Mouse (Mus musculus): ENCODE data around the gene Slc22a15.

Gene Slc22a15

DNA sequence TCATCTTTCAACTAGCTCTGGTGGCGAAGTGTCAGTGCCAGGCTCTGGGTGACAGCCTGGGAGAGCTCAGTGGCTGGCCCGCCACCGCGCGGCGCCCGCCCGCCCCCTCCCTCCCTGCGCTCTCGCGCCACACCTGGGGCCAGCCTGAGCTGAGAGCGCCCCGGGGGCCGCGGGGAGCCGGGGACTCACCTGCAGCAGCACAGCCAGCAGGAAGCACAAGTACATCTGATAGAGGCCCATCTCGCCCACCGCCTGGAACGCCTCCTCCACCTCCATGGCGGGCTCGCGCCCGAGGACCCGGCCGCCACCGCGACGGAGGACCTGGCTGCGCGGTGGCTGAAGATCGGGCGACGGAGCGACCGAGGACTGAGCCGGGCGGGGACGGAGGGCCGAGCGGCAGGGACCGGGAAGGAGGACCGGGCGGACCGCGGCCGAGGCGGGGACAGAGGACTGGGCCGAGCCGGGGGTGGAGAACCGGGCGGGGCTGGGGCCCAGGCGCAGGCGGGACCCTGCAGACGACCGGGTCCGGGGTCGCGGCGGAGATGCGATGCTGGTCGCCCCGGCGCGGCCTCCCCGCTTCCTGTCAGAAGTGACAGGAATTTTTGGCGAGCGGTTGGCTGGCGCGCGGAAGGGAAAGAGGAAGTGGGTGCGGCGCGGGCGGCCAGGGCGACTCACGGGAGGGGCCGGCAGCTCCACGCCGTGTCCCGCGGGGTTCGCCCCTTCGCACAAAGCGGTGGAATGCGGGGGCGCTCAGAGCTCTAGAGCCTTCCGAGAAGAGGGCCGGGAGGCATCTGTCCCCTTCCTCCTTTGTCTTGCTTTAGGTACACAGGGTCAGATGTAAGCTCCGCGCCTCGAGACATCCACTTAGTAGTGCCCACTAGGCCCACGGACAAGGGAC is at the start of gene Slc22a15:
Gene Slc22a15, minus strand, starts transcription at position 611 of the 898 bp plus-strand sequence.
- DNase-seq (ENCODE audit: low spot score in 2 of 2), result peak; percentile 75 to 79

DNA sequence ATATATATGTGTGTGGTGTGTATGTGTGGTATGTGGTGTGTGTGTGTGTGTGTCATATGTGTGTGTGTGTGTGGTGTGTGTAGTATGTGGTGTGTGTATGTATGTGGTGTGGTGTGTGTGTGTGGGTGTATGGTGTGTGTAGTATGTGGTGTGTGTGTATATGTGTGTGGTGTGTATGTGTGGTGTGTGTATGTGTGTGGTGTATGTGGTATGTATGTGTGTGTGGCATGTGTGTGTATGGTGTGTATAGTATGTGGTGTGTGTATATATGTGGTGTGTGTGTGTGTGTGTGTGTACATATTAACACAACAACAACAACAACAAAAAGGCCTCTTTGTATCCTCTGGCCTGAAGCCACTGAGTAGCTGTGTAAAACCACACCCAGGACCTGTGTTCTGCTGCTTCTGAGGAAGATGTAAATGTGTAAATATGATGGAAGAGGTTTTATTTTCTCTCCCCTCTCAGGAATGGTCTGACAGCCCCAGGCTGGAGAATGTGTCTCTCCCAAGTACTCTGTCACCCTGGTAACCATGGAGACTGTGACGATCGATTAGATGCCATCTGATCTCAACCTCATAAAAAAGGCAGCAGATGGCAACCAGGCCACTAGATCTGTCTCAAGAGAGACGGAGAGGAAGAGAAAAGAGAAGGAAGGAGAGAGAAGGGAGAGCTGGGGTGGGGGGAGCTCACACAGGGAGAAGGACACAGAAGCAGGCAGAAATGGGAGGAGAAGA is 42.7 kb upstream of the Slc22a15 start:
- DNase-seq (ENCODE audit: low spot score in 2 of 2), result no peak

DNA sequence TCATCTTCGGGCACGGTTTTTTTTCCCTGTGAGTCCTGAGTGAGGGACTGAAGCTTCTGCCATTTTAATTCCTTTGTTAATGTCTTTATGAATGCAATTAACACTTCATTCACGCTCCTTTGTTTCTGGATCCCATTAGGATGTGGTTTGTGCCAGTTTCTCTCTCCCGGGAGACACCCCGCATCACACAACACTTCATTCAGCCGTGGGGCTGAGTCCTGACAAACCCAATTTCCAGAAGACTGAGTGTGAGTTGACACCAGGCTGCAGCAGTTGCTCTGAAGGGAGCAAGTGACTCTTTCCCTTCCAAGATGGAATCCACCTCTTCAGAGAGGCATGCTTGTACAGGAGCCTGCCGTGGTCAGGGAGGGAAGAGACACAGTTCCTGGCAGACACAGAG is 40.1 kb upstream of the Slc22a15 start:
- DNase-seq (ENCODE audit: low spot score in 2 of 2), result no peak

GRCm38 (mm10) chr3:101963501-101963900 is 39.2 kb upstream of the Slc22a15 start:
- DNase-seq (ENCODE audit: low spot score in 2 of 2), result no peak

DNA sequence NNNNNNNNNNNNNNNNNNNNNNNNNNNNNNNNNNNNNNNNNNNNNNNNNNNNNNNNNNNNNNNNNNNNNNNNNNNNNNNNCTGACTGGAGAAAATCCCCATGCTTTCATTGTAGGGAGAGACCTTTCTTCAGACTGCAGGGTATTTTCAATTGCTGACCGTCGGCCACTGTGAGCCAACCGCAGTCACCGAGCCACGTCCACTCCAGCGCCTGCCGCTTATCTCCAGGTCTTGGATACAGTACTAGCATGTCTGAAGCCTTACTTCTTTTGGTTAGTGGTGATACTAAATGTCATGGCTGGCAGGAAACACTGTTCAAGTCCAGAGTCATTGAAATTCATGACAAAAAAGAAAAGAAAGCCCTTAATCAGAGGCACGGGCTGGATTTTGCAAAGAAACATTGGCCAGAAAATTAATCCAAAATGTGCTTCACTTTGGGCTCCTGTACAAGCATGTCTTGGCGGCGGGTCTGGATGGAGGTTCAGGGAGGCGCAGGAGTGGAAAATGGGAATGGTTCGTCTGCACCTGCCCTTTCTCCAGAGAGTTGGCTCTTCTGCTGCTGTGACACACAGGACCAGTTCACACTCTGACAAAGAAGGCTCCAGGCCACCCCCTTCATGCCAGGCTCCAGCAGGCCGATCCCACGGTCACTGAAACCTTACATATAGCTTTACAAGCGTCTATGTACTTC is 37.0 kb upstream of the Slc22a15 start:
- no peak for DNase-seq (ENCODE audit: low spot score in 2 of 2)

GRCm38 (mm10) chr3:101958047-101958446 is 33.8 kb upstream of the Slc22a15 start:
- DNase-seq (ENCODE audit: low spot score in 2 of 2), result no peak

DNA sequence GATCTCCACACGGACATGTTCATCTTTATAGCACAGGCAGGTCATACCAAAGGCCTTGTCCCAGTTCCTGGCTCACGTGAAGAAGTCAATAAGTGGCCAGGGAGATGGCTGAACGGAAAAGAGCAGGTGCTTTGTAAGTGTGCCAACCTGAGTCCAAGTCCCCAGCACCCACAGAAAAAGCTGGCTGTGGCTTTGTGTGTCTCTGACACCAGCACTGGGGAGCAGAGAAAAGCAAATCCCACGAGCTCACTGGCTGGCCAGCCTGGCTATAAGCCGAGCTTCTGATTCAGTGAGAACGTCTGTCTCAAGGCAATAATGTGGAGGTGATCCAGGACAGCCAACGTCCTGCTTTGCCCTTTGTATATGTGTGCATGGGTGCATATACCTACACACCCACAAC is 29.3 kb upstream of the Slc22a15 start:
- no peak for DNase-seq (ENCODE audit: low spot score in 2 of 2)

GRCm38 (mm10) chr3:101952577-101952976 is 28.3 kb upstream of the Slc22a15 start:
- DNase-seq (ENCODE audit: low spot score in 2 of 2), result no peak

- DNase-seq (ENCODE audit: low spot score in 2 of 2), result peak in 1 of 2 experiments; percentile 9
These were observed 24.3 kb upstream of the Slc22a15 start for GRCm38 (mm10) chr3:101948572-101948971.

GRCm38 (mm10) chr3:101947250-101947649 is 23.0 kb upstream of the Slc22a15 start:
- DNase-seq (ENCODE audit: low spot score in 2 of 2), result no peak

DNA sequence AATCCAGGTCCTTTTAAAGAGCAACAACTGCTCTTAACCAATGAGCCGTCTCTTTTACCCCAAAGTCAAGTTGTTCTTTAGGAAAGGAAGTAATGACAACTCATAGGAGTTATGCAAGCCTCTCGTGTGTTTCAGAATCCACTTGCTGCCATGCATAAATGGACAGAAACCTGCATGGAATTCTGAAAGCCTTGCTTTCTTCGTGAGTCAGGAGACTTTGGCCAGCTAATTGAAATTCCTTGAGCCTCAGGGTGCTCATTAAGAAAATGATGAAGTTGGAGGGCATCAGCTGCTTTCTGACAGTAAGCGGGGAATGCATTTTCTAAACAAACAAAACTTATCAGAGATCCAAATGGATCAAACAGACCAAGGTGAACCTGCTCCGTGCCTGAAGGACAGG is 21.0 kb upstream of the Slc22a15 start:
- DNase-seq (ENCODE audit: low spot score in 2 of 2), result no peak

DNA sequence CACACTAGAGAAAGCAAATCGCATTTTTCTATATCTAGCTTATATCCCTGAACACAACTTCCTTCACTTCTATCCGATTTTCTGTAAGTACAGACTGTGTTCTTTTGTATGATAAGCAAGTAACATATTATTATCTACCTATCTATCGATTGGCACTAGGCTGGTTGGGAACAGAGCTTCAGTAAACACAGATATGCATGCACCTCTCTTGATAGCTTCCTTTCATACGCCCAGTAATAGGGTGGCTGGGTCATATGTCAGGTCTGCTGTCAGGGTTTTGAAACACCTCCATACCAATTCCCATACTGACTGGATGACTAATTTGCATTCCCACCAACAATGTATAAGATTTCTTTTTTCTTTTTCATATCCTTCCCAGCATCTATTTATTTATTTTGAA is 16.2 kb upstream of the Slc22a15 start:
- no peak for DNase-seq (ENCODE audit: low spot score in 2 of 2)

- no peak for DNase-seq (ENCODE audit: low spot score in 2 of 2)
These were observed 15.6 kb upstream of the Slc22a15 start for GRCm38 (mm10) chr3:101939865-101940264.

DNA sequence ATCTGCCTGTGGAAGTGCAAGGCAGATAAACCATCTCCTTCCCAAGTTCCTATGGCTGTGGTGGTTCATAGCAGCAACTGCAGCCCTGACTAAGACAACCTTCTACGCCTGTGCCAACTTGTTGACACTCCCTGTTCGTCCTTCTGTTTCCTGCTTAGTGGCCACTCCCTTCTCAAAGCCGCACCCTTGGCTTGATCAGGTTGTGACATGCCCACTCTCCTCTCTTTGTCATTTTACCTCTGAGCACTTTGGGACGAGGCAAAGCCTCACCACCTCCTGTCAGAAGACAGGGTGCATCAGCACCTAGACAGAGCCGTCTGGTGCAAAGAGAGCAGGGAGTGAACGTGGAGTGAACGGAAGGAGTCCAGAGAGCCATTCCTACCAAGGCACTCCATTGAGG is 14.9 kb upstream of the Slc22a15 start:
- no peak for DNase-seq (ENCODE audit: low spot score in 2 of 2)

DNA sequence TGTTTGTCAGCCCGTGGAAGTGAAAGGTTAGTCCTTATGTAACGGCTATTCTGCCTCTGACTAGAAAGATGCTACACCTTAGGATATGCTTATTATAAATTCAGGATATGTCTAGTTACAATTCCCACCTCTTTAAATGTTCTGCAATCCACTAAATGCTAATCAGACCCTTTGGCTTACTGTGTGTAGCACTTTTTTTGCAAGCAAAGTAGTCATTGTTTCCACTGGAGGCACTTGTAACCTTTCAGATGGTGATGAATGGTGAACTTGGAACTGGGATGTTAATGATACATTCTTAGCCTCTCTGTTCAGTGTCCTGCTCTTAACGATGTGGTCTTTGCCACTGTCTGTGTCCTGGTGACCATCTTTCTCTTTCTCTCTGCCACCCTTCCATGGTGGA is 12.1 kb upstream of the Slc22a15 start:
- DNase-seq (ENCODE audit: low spot score in 2 of 2), result no peak

- DNase-seq (ENCODE audit: low spot score in 2 of 2), result no peak
These were observed 9.6 kb upstream of the Slc22a15 start for GRCm38 (mm10) chr3:101933820-101934219.

GRCm38 (mm10) chr3:101929105-101929876 is 5.0 kb upstream of the Slc22a15 start:
- no peak for DNase-seq (ENCODE audit: low spot score in 2 of 2)

DNA sequence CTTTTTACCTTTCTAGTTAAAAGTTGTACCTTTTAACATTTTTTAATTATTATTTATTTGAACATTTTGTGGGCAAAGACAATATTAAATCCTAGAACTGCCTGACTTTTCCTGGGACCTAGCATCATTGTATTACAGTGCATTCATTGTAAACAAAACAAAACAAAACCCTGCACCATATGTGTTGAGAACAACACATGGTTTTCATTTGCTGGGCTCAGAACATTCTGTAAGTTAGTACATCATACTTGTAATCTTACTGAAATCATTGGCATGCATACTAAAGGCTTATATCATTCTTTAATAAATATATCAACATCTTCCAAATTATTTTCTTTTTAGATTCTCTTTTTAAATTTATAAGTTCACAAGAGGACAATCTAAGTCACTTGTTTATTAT is 2.4 kb upstream of the Slc22a15 start:
- no peak for DNase-seq (ENCODE audit: low spot score in 2 of 2)

DNA sequence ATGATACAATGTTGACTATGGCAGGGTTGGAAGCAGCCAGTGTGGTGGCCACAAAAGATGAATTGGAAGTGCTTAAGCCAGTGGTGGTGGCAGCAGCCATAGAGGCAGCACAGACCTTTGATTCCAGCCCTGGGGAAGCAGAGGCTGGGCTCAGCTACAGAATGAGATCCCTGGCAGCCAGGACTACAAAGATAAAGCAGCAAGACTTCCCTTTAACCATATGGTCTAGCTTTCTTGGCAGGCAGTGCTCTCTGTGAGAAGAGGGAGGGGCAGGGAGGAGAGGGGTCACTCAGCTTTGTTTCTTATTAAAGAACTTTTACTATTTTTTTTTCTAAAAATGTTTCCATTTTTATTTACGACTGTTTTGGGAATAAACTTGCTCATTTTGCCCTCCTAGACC is 1.4 kb upstream of the Slc22a15 start:
- peak; percentile 6 to 8 for DNase-seq (ENCODE audit: low spot score in 2 of 2)

DNA sequence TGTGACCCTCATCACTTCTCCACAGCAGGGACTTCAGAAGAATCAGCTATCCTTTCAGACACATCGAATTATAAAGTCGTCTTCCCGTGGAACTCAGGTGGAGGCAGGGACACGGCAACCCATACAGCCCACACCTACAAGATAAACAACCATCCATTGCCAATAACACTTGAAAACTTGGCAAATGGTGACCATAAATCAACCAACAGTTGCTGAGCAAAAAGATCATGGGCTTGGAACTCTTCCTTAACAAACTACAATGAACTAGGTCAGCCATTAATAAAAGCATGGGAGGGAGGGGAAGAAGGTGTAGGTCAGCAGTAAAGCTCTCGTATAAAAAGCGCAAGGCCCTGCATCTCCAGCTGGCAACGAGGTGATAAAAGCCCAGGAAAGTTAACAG is 1.9 kb downstream of the Slc22a15 start:
- DNase-seq (ENCODE audit: low spot score in 2 of 2), result no peak

DNA sequence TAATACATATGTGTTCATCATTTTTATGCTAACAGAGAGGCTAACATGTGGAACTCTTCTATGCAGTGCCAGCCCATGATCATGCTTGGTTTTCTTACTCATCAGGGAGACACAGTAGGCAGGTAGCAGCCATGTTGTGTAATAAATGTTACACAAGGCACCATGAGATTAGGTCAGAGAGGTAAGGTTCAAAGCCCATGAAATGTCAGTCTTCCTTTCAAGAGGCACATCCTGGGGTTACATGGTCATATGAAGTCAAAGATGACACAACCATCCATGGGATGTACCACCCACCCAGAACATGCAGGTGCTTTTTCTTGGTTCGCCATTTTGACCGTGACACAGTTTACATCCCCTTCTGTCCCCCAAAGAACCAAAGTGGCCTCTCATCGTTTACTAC is 5.7 kb downstream of the Slc22a15 start:
- DNase-seq (ENCODE audit: low spot score in 2 of 2), result no peak

- DNase-seq (ENCODE audit: low spot score in 2 of 2), result no peak
These were observed 6.6 kb downstream of the Slc22a15 start for GRCm38 (mm10) chr3:101917665-101918064.
